Mouse (Mus musculus) embryo, embryonic 11.5 days (tissue): Measurements from ENCODE around the gene BC017158.

ENCODE experiments used
- DNase-seq: peaks from one replicate; pipeline ENCODE4 v3.0.0-alpha.2; 2012; ENCODE audit warnings: low read depth, low spot score

The BC017158 gene

GRCm38 (mm10) chr7:128256783-128257334 lies 41.1 kb downstream of the BC017158 start:
- no peak for DNase-seq

- DNase-seq, result no peak
These were observed 42.2 kb downstream of the BC017158 start for GRCm38 (mm10) chr7:128255757-128256156.

- no peak for DNase-seq
These were observed 43.0 kb downstream of the BC017158 start for GRCm38 (mm10) chr7:128254978-128255377.

- DNase-seq, result peak; percentile 44
These were observed 45.4 kb downstream of the BC017158 start for GRCm38 (mm10) chr7:128252609-128253008.

- no peak for DNase-seq
These were observed 46.0 kb downstream of the BC017158 start for GRCm38 (mm10) chr7:128251946-128252345.

GRCm38 (mm10) chr7:128249998-128250397 lies 48.0 kb downstream of the BC017158 start:
- DNase-seq, result no peak

- DNase-seq, result no peak
These were observed 49.6 kb downstream of the BC017158 start for GRCm38 (mm10) chr7:128248081-128249042.

GRCm38 (mm10) chr7:128247443-128247842 lies 50.5 kb downstream of the BC017158 start:
- peak; percentile 79 for DNase-seq

GRCm38 (mm10) chr7:128246496-128247391 lies 51.2 kb downstream of the BC017158 start, which contains the start of gene Tgfb1i1:
Gene Tgfb1i1, plus strand, starts transcription at chr7:128246812.
- peak; percentile 32 for DNase-seq

- no peak for DNase-seq
These were observed 52.4 kb downstream of the BC017158 start for GRCm38 (mm10) chr7:128245547-128245946.

GRCm38 (mm10) chr7:128244410-128245025 lies 53.5 kb downstream of the BC017158 start:
- no peak for DNase-seq

- DNase-seq, result no peak
These were observed 54.0 kb downstream of the BC017158 start for GRCm38 (mm10) chr7:128243921-128244320.

- DNase-seq, result no peak
These were observed 55.6 kb downstream of the BC017158 start for GRCm38 (mm10) chr7:128242331-128242730.

- no peak for DNase-seq
These were observed 57.7 kb downstream of the BC017158 start for GRCm38 (mm10) chr7:128240131-128240784.

GRCm38 (mm10) chr7:128238991-128239390 lies 59.0 kb downstream of the BC017158 start:
- DNase-seq, result peak; percentile 26

GRCm38 (mm10) chr7:128237927-128238778 lies 59.8 kb downstream of the BC017158 start, which contains the start of gene 9130023H24Rik:
Gene 9130023H24Rik, minus strand, starts transcription at chr7:128238031.
- peak; percentile 99 for DNase-seq

- DNase-seq, result no peak
These were observed 60.4 kb downstream of the BC017158 start for GRCm38 (mm10) chr7:128237593-128237926.

GRCm38 (mm10) chr7:128236856-128237592 lies 60.9 kb downstream of the BC017158 start, which contains the start of gene Armc5:
Gene Armc5, plus strand, starts transcription at chr7:128237342.
- peak; percentile 70 for DNase-seq

GRCm38 (mm10) chr7:128236426-128236825 lies 61.5 kb downstream of the BC017158 start:
- DNase-seq, result no peak
